Mouse (Mus musculus): ENCODE data around the gene Timm44.
"Not testable (repeated sequence)": the region's sequence is repeated elsewhere in the genome, so short reads cannot be mapped to it uniquely, and the experiment has no call there.

Gene Timm44

GRCm38 (mm10) chr8:4263105-4263791 lies 12.5 kb downstream of the Timm44 start:
- no peak for DNase-seq (ENCODE audit: low read depth, low spot score)

DNA sequence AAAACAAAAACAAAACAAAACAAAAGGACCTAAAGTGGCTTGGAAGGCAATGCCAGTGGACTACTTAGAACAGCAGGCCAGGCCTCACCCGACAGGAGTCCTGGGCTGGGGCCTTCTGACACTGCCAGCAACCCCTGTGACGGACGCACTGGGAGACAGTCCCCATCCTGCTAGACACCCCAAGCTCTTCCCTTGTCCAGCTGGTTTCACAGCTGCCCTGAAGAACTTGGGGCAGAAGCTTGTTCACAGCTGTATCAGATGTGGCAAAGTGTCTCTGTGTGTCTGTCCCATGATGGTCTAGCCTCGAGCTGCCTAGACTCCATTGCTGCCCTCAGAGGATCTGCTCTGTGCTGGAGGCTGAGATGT lies 15.9 kb downstream of the Timm44 start:
- DNase-seq (ENCODE audit: low read depth, low spot score), result no peak

GRCm38 (mm10) chr8:4259125-4259804 lies 16.4 kb downstream of the Timm44 start, which contains the start of gene Ctxn1:
Gene Ctxn1 (minus strand): TSS chr8:4259274.
- peak; percentile 98 for DNase-seq (ENCODE audit: low read depth, low spot score)

GRCm38 (mm10) chr8:4258678-4259077 lies 17.0 kb downstream of the Timm44 start:
- DNase-seq (ENCODE audit: low read depth, low spot score), result no peak

DNA sequence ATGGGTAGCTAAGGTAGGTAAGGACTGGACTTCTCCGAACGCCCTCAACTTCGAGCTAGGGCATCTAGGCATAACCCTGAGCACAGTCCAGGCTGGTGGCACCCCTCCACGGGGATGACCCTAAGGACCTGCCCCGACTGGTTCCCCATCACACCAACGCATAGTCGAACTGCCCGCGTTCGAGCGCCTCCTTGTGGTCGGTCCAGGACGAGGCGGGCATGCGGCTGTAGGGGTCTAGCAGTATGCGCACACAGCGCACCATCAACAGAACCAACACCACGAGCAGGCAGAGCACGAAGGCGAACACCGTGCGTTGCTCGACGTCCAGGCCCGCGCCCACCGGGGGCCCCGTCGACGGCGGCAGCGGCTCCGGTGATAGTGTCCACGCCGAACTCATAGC lies 17.5 kb downstream of the Timm44 start:
- DNase-seq (ENCODE audit: low read depth, low spot score), result peak; percentile 91

DNA sequence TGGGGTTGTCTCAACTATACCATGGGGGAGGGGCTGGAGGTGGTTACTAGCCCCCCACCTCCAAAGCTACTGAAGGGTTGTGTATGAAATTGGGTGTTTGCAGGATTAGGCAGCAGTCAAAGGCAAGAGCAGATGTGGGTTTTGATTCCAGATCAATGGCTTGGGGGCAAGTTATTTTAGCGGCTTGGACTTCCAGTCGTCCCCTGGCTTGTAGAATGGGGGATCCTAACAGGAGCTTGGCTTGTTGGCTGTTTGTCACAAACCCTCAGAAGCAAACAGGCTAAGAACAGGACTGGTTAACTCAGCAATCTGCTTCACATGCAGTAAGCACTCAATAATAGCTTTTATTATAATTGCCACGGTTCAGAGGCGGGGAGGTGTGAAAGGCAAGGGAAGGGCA lies 18.4 kb downstream of the Timm44 start:
- DNase-seq (ENCODE audit: low read depth, low spot score), result no peak

GRCm38 (mm10) chr8:4256911-4257310 lies 18.8 kb downstream of the Timm44 start:
- no peak for DNase-seq (ENCODE audit: low read depth, low spot score)

DNA sequence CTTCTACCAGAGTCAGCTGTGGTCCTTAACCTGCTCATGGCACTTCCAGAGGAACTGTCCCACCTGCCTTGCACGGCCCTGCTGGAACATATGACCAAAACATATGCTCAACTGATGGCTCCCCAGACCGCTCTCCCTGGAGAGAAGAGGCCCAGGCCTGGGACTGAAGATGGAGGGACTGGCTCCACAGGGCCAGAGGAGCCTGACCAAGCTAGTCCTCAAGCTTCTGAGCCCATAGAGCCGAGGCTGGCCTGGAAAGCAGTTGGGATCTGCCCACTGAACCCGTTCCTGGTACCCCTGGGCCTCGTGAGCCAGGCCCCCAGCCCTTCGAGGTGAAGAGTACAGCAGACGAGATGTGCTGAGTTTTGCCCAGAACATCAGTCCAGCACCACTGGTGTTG lies 20.2 kb downstream of the Timm44 start:
- not testable (repeated sequence) for DNase-seq (ENCODE audit: low read depth, low spot score)

DNA sequence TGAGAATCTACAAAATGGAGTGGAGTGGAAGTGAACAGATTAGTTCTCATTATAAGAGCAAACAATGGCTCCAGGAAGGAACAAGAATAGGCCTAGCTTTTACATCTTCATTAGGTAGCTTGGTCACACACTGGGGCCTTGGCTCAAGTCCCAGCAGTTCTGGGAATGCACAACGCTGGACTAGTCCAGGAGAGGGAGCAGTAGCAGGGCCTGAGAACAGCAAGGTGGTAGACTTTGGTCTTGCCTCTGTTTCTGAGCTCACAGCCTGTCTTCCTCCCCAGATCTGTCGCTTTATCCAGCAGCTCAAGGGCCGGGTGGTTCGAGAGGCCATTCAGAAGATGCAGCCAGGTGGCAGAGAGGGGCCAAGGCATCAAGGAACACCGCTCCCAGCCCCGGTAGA lies 21.7 kb downstream of the Timm44 start:
- DNase-seq (ENCODE audit: low read depth, low spot score), result peak; percentile 55

DNA sequence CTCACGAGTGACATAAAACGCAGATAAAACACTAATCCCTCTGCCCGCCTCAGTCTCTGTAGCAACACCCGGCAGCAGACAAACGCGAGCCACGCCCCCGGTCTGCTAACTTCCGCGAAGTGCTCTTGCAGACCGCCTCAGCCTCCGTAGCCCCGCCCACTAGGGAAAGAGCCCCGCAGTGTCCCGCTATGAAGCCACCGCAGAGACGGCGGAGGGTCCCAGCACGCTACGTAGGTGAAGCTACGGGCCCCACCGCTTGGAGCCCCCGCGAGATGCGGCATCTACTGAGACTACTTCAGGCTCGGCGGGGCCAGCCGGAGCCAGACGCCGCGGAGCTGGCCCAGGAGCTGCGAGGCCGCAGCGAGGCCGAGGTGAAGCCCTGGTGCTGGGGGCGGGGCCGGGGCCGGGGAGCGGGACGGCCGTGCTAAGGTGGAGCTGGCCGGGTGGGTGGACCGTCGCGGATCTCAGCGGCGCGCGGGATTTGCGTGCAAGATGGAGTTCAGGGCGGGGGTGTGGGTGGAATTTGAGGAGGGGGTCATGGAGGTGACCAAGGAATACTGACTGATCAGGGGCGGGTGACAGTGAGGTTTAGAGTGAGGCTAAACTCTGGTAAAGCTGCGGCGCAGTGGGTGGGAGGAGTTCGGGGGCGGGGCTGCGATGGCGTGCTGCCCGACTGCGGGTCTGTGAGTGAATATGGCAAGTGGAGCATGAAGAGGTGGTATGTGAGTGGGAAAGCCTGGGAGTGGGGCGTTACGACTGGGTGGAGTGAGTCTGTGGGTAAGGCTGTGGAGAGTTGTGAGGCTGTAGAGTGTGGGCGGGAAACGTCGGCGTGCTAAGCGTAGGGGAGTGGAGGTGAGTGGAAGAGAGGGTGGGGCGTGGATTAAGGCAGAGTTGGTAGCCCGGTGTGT lies 22.5 kb downstream of the Timm44 start, which contains the start of gene Snapc2:
Snapc2 (plus strand) TSS at position 147 of the 908 bp plus-strand sequence.
- peak; percentile 97 for DNase-seq (ENCODE audit: low read depth, low spot score)

DNA sequence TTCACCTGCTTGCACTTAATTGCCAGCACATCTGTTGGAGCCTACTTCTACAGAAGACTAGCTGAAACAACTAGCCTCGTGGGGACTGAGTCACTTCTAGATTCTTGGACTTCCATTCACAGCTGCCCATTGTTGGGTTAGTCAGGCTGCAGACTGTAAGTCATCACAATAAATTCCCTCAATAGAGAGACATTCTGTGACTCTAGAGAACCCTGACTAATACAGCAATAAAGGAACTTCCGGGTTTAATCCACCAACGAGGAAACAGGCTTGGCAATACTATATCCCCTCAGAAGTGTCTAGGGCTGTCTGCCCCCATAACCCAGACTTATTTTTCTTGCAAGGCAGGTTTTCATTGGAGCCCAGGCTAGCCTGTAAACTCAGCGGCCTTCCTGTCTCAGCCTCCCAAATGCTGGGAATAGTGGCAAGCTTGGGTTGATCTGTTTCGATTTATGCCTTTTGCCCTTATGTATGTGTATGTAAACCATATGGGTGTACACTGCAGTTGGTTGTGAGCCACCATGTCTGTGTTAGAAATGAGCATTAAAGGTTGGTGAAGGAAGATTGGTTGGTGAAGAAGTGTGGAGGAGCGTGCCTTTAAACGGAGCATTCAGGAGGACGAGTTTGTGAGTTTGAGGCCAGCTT lies 23.5 kb downstream of the Timm44 start:
- DNase-seq (ENCODE audit: low read depth, low spot score), result no peak

- DNase-seq (ENCODE audit: low read depth, low spot score), result peak; percentile 82
Observed at GRCm38 (mm10) chr8:4250306-4250970, 25.3 kb downstream of the Timm44 start.

- DNase-seq (ENCODE audit: low read depth, low spot score), result peak; percentile 82
Observed at GRCm38 (mm10) chr8:4249213-4249612, 26.5 kb downstream of the Timm44 start.

DNA sequence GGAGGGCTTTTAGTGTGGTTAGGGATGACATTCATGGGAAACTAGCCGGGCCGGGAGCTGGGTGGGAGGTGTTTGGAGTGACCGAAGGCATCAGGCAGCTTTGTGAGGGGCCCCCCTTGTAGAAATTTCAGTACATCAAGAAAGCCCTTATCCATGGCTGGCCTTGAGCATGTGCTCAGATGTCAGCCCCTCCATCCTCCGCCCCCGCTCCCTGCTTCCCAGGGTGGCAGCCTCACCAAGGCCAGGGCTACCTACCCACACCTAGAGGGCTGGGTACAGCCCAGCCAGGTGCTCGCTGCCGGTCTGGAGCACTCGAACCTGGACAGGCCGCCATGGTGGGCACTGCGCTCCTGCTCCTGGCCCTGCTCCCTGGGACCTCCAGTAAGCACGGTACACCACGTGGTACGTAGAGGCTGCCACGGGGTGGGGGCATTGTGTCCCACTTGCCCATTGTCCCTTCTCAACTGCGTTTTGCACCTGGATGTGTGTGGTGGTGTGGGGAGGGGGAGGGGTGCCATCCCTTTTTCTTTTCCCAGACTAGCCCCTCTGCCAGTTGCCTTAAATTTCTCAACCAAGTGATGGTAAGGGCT lies 27.7 kb downstream of the Timm44 start, which contains the start of gene Tgfbr3l:
Tgfbr3l (plus strand) TSS at position 264 of the 590 bp plus-strand sequence.
- no peak for DNase-seq (ENCODE audit: low read depth, low spot score)

GRCm38 (mm10) chr8:4247241-4247640 lies 28.5 kb downstream of the Timm44 start:
- DNase-seq (ENCODE audit: low read depth, low spot score), result no peak

DNA sequence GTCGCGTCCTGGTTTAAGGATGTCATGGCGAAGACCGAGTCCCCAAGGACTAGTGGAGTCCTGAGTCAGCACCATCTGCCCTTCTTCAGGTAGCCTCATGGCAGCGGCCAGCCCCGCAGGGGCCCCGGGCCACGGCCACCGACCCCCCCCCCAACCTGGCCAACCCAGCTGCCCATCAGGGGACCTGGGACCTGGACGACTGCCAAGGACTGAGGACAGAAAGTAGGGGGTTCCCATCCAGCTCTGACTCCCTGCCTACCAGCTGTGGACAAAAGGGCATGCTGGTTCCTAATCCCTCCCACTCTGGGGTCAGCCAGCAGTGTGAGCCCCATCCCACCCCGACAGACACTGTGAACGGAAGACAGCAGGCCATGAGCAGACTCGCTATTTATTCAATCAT lies 30.0 kb downstream of the Timm44 start:
- no peak for DNase-seq (ENCODE audit: low read depth, low spot score)

DNA sequence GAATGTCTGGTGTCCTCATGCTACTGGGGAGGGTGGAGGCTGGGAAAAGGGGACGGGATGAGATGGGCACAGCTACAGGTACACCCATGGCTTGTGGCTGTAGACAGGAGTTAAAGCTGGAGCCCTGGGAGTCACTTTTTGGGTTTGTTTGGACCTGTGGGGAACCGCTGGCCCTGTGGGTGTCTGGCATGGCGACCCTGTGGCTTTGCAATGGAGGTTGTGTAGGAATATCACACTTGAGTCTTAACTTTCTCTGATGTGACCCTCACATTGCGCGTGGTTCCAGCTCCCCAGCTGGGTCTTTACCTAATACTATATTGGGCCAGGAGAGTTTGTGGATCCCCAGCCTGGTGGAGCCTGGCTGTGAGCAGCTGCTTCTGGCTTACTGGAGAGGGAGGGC lies 30.7 kb downstream of the Timm44 start:
- no peak for DNase-seq (ENCODE audit: low read depth, low spot score)

DNA sequence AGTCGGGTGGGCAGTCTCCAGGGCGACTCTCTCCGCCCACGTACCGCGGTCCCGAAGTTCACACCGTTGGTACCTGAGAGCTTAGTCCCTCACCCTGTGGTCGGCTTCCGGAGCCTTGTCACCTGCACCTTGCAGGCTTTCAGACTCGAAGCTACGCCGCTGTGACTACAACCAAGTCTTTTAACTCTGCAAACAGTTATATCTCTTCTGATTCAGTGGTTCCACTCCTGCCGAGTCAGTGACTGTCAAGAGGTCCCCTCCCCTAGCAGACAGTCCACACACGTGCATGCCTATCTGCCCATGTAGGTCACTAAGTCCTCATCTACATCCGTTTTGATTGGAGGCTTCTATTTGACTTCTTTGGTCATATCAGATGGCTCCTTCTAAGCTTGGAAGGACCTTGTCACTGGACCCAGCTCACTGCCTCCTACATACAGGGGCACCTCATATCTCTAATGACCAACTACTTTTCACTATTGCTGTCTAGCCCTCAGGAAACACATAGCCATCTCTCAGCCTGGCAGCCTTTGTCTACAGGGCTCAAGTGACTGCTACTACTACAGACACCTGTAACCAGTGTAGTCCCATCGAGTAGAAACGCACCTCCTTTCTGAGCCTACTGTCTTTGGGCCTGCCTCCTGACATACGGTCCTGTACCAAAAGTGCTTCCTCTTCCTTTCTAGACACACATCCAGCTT lies 36.4 kb downstream of the Timm44 start:
- DNase-seq (ENCODE audit: low read depth, low spot score), result no peak

DNA sequence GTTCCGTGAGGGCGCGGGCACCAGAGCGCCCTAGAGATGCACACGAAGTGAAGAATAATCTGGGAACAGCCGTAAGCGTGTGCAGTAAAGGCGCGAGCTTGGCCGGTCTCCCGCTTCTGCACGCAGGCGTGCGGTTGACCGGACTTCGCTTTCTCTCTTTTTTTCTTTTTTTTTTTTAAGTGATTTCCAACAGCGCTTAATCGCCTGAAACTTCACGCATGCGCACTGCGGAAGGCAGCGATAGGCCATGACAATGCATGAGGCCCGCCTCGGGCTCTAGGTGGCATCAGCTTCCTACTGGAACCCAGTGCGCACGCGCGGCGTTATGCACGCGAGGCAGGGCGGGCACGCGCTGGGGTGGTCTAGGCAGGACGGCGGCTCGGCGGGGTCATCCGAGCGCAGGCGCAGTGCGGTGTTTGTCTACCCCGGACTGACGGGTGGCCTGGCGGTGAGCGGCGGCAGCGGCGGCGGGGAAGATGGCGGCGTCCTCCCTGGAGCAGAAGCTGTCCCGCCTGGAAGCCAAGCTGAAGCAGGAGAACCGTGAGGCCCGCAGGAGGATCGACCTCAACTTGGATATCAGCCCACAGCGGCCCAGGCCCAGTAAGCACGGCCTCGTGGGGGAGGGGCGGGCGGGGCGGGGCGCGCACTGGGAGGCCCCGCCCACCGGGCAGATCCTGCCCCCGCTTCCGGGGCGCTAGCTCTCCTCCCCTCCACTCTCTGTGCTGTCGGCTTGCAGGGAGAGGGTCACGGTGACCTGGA lies 37.1 kb downstream of the Timm44 start, which contains the start of the genes Map2k7 and Gm49320:
Map2k7 (plus strand) TSS at position 307 of the 759 bp plus-strand sequence.
Gm49320 (plus strand) TSS at position 432 of the 759 bp plus-strand sequence.
- peak; percentile 100 for DNase-seq (ENCODE audit: low read depth, low spot score)

All from ZHBTc4 (cell line).